Mouse (Mus musculus) liver, embryonic 16.5 days (tissue): ENCODE measurements at regions not wholly inside any gene's neighbourhood (a gene's known extent, or its start where the extent isn't known, plus 50 kb on each side); places are given as distances from the start of the nearest gene placed in this dataset.

ENCODE experiments used
- ATAC-seq: fragments of 200-750 bp; cut with Nextera tagmentation; 2 replicates; pipeline ENCODE4 v1.8.0; 2017; ENCODE audit warnings: low read depth, mild to moderate bottlenecking, moderate number of reproducible peaks, moderate library complexity
- H3K27ac ChIP-seq: fragments of 300-500 bp; sonication (generic); 2 replicates; pipeline ENCODE4 v1.5.1; 2014; ENCODE audit warnings: mild to moderate bottlenecking, low read length
- H3K27me3 ChIP-seq: fragments of 300-500 bp; sonication (generic); 2 replicates; pipeline ENCODE4 v1.6.1; 2014; ENCODE audit warnings: low read depth, low read length, mixed read lengths; ENCODE audit not compliant: control insufficient read depth, insufficient read depth
- H3K36me3 ChIP-seq: fragments of 300-500 bp; sonication (generic); 2 replicates; pipeline ENCODE4 v1.6.1; 2014; ENCODE audit warnings: mild to moderate bottlenecking; ENCODE audit not compliant: control insufficient read depth, insufficient read depth
- H3K4me1 ChIP-seq: fragments of 300-500 bp; sonication (generic); 2 replicates; pipeline ENCODE4 v1.6.1; 2014; ENCODE audit warnings: low read depth, low read length, mixed read lengths; ENCODE audit not compliant: control insufficient read depth
- H3K4me2 ChIP-seq: fragments of 300-500 bp; sonication (generic); 2 replicates; pipeline ENCODE4 v1.6.1; 2014; ENCODE audit warnings: low read depth, low read length, mixed read lengths
- H3K4me3 ChIP-seq: fragments of 300-500 bp; sonication (generic); 2 replicates; pipeline ENCODE4 v1.5.1; 2014; ENCODE audit warnings: low read depth, mild to moderate bottlenecking, low read length
- H3K9ac ChIP-seq: fragments of 300-500 bp; sonication (generic); 2 replicates; pipeline ENCODE4 v1.6.1; 2014; ENCODE audit warnings: low read depth, low read length
- H3K9me3 ChIP-seq: fragments of 300-500 bp; sonication (generic); replicated peaks from 2 replicates; pipeline ENCODE4 v1.6.1; 2016; ENCODE audit warnings: low read length; ENCODE audit not compliant: control insufficient read depth
- WGBS: fragments of 180-500 bp; shearing (Covaris S2); extraction: QIAGEN DNeasy Blood & Tissue Kit; methylation state at CpG from one replicate; pipeline ENCODE4 v1.1.7; 2014; ENCODE audit not compliant: insufficient replicate concordance; 5-methylcytosine and 5-hydroxymethylcytosine counted together

DNA sequence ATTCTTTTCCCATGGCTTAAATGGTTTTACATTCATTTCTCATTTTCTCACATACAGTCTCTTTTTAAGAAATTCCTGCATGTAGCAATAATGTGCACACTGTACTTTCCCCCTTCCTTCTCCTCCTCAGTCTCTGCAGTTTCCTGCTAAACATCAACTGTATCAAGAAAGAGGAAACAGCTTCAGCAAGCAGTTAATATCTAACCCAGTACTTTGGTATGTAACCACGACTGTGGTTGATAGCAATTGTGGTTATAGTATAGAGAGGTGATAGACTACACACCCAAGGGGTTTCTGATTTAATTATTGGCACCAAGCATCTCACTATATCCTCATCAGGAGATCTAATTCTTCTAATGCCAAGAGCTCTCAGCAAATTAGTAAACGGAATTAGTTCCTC is 52.8 kb upstream of the Eci2 start:
- ATAC-seq, result no peak

DNA sequence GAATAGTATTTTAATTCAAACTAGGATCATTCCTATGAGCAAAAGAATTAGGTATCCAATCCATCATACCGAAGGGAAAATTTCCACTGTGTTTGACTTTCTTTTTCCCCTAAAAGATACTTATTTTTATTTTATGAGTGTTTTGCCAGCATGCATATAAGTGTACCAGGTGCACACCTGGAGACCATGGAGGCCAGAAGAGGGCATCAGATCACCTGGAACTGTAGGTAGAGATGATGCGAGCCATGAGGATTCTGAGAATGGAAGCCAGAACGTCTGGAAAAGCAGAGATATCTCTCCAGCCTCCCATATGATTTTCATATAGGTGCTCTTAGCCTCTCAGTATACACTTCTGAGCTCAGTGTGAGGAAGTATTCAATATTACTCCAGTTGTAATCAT is 58.5 kb upstream of the Eci2 start:
- H3K27me3 ChIP-seq, result no peaks in the 10 kb centered on the region
- WGBS, result 50% methylated on average over 3 of the region's 3 CpGs
- H3K9me3 ChIP-seq, result no peaks in the 10 kb centered on the region
- H3K27ac ChIP-seq, result no peak overlapping the region
- H3K9ac ChIP-seq, result no peak overlapping the region
- no peaks in the 10 kb centered on the region for H3K36me3 ChIP-seq
- H3K4me3 ChIP-seq, result no peak overlapping the region
- ATAC-seq, result no peak
- H3K4me2 ChIP-seq, result no peak overlapping the region
- H3K4me1 ChIP-seq, result no peaks in the 10 kb centered on the region

More for the DNA sequence above, 52.8 kb upstream of the Eci2 start:
- Histone ChIP-seq H3K36me3 (no peaks in the 10 kb centered on the region), H3K4me3 (no peak overlapping the region), H3K9ac (no peak overlapping the region), H3K27me3 (no peaks in the 10 kb centered on the region), H3K27ac (no peak overlapping the region), H3K4me2 (no peak overlapping the region), H3K9me3 (no peaks in the 10 kb centered on the region), H3K4me1 (no peaks in the 10 kb centered on the region)
- 14% methylated on average over 2 of the region's 2 CpGs for WGBS

DNA sequence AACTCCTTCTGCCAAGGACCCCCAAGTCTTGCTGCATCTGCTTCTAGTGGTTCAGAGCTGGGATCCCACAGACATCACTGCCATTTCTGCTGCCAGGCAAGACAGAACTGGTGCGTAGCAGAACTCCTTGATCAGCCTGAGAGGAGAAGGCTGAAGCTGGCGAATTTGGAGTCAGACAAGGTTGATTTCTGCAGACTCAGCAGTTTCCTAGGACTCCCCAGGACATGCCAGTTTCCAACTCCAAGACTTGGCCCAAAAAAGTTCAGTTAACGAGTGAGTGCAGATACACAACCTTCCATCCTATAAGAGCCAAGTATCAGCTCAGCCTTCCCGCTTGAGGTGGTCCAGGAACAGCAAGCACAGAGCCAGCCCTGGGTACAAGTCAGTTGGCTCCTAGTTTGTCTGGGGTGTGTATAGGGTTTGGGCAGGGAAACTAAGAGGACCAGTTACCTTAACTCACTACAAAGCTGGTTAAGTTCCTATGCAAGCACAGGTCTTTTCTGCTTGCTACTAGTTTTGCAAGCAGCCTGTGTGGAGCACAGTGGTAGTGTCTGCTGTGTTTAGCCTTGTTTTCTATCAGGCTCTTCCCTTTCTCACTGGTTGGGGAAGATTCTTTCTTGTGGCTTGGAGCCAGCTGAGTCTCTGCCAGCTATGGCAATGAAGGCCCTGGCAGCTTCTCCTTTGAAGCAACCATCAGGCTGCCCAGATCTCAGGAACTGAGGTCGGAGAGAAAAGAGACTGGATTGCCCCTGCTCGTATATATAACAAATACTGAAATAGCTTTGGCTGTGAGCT is 60.5 kb upstream of the Eci2 start:
- Histone ChIP-seq H3K27me3 (no peaks in the 10 kb centered on the region), H3K36me3 (no peaks in the 10 kb centered on the region), H3K27ac (no peak overlapping the region), H3K9me3 (no peaks in the 10 kb centered on the region), H3K9ac (no peak overlapping the region), H3K4me2 (no peak overlapping the region), H3K4me1 (no peaks in the 10 kb centered on the region), H3K4me3 (no peak overlapping the region)
- 57% methylated on average over 6 of the region's 6 CpGs for WGBS
- ATAC-seq, result no peak

DNA sequence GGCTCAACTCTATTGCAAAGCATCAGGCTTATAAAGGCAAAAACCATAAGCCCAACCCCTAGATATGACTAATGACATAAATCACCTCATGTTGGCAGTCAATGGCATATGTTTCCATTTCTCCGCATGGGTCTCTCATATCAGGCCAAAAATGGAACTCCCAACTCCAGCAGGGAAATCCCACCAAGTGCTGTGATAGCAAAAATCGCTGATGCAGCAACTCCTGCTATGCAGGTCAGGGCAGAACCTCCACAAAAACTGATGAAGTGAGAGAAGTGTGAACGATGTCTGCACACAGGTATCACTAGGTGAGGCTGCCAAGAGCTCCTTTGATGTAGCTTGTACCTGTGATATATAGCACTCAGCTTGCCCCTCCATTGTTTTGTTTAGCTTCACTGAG is 64.3 kb upstream of the Eci2 start:
- ATAC-seq, result no peak
- Histone ChIP-seq H3K36me3 (no peaks in the 10 kb centered on the region), H3K4me2 (no peak overlapping the region), H3K27me3 (no peaks in the 10 kb centered on the region), H3K9me3 (no peaks in the 10 kb centered on the region), H3K4me1 (no peaks in the 10 kb centered on the region), H3K27ac (no peak overlapping the region), H3K9ac (no peak overlapping the region), H3K4me3 (no peak overlapping the region)
- WGBS, result 54% methylated on average over 3 of the region's 3 CpGs

DNA sequence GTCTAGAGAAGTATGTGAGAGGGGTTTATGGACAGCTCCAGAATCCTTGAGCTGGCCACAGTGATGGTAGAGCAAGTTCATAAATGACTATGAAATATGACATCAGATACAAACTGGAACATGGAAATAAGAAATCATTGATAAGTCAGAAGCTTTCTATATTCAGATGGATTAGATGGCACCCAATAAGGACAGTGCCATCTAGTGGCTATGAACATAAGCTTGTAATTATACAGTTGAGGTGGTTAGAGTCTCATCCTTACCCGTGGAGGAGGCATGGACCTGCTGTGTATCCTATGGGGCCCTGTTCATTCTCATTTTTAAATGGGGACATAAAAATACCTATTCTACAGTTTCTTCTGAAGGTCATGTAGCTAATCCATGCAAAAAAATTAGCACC is 92.9 kb upstream of the Eci2 start:
- Histone ChIP-seq H3K36me3 (no peaks in the 10 kb centered on the region), H3K4me1 (no peaks in the 10 kb centered on the region), H3K9me3 (no peaks in the 10 kb centered on the region), H3K9ac (no peak overlapping the region), H3K4me2 (no peak overlapping the region), H3K27me3 (no peaks in the 10 kb centered on the region), H3K27ac (no peak overlapping the region), H3K4me3 (no peak overlapping the region)
- WGBS, result 10% methylated on average over 1 of the region's 1 CpGs
- no peak for ATAC-seq

DNA sequence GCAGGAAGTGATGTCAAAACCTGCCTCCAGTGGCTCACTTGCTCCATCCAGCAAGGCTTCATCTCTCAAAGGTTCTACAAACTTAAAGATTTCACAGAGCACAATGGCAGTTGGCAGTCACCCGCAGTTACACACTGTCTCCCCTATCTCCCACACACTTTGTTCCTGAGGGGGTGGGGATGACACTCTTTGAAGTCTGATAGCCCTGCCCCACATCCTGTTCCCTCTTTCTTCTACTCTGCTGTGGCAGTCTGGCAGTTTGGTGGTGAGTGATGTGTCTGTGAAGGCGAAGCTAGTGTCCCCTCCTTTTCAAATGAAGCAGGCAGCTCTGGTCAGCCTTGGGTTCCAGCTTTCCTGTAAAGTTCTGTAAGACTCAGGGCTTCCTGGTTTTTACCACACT is 102.6 kb upstream of the Eci2 start:
- Histone ChIP-seq H3K27ac (no peak overlapping the region), H3K4me2 (no peak overlapping the region)
- ATAC-seq, result no peak

DNA sequence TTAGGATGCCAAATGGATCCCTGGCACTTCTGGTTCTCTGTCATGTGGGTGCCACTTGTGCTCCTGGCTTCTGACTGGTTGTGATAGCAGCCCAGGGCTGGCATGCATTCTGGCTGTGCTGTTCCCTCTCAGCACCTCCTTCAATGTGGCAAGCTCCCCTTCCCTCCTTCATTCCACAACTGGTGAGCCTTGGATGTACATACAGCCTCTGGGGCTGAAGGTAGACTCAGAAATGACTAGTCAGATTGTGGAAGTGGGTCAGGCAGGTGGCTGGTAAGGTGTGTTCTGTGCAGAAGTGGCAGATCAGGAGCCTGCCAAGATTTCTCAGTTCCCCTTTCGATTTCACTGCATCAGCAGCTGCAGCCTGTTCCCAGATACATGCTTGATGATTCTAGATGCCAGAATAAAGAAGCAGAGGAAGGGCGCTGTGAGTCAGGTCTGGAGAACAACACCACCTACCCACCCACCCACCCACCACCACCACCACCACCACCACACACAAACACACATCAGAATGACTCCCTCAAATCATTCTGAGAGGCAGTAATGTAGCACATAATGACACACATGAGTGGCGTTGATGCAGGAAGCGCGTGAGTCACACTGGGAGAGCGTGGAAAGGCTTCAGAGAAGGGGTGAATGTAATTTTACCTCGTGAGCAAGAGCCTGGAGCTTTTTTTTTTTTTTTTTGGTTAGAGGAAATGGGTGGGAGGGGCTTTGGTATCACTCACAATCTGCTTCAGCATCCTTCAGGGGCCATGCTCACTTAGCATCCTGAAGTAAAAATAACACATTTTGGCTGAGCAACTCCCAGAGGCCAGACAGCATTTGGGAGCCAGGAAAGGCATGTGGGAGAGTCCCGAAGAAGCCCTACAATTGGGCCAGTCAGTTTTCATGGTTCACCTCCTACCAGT is 104.6 kb upstream of the Eci2 start:
- Histone ChIP-seq H3K9me3 (no peaks in the 10 kb centered on the region), H3K27ac (no peak overlapping the region), H3K36me3 (no peaks in the 10 kb centered on the region), H3K4me2 (no peak overlapping the region), H3K27me3 (no peaks in the 10 kb centered on the region), H3K4me3 (no peak overlapping the region), H3K4me1 (no peaks in the 10 kb centered on the region), H3K9ac (no peak overlapping the region)
- 54% methylated on average over 8 of the region's 8 CpGs for WGBS
- ATAC-seq, result no peak

More for the DNA sequence above, 102.6 kb upstream of the Eci2 start:
- Histone ChIP-seq H3K4me1 (no peaks in the 10 kb centered on the region), H3K4me3 (no peak overlapping the region), H3K27me3 (no peaks in the 10 kb centered on the region), H3K36me3 (no peaks in the 10 kb centered on the region), H3K9me3 (no peaks in the 10 kb centered on the region), H3K9ac (no peak overlapping the region)
- whole genome bisulfite sequencing, result 16% methylated on average over 2 of the region's 2 CpGs

DNA sequence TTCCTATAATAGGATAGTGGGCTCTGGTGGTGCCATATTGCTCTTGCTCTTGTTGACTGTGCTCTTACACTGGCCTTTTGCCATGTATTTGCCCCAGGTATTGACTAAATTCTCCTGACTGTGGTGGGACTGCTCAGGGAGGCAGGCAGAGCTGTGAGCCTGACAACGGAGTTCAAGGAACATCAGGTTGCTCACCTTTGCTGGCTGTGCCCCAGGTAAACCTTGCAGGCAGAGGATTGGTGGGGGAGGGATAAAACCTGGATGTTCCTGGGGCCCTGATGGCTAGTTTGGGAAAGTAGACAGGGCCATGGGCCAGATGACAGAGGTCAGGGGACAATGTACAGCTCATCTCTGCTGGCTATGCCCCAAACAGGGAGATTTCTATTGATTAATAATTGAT is 124.7 kb upstream of the Eci2 start:
- Histone ChIP-seq H3K9me3 (no peaks in the 10 kb centered on the region), H3K36me3 (no peaks in the 10 kb centered on the region), H3K9ac (no peak overlapping the region), H3K27me3 (no peaks in the 10 kb centered on the region), H3K27ac (no peak overlapping the region), H3K4me2 (no peak overlapping the region), H3K4me1 (no peaks in the 10 kb centered on the region), H3K4me3 (no peak overlapping the region)
- WGBS, result 57% methylated on average over 1 of the region's 1 CpGs
- ATAC-seq, result no peak

DNA sequence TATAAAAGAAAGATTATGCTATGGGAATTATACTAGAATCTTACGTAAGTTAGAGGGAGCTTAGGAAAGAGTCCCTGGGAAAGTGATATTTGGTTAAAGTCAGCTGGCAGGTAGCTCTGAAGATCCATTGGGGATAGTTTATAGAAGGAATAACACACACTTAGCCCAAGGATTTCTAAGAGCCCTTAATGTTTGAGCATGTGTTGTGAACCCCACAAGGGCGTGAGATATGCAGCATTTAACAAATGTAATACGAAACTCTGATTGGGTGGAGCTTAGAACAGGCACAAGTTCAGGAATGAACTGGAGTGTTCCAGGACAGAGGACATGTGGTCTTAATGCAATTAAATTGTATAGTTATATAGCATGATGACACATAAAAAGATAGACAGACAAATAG is 132.6 kb upstream of the Eci2 start:
- H3K9me3 ChIP-seq, result no peaks in the 10 kb centered on the region
- no peaks in the 10 kb centered on the region for H3K36me3 ChIP-seq
- 69% methylated on average over 3 of the region's 3 CpGs for WGBS
- H3K27ac ChIP-seq, result no peak overlapping the region
- no peaks in the 10 kb centered on the region for H3K4me1 ChIP-seq
- no peak for ATAC-seq
- H3K4me2 ChIP-seq, result no peak overlapping the region
- no peaks in the 10 kb centered on the region for H3K27me3 ChIP-seq
- H3K9ac ChIP-seq, result no peak overlapping the region
- H3K4me3 ChIP-seq, result no peak overlapping the region
